Mouse (Mus musculus) limb, embryonic 14.5 days (tissue): ENCODE measurements around the gene Hoxa6. TPM values are rescaled to one million over a fixed set of nuclear protein-coding genes. Genes with fewer than 3 reads are reported as not detected.

Experiments used
- ATAC-seq: fragments of 200-750 bp; cut with Nextera tagmentation; 2 replicates; pipeline ENCODE4 v1.8.0; 2017; ENCODE audit warnings: low read depth, moderate number of reproducible peaks, moderate TSS enrichment; ENCODE audit not compliant: low FRiP score
- DNase-seq: peaks from one replicate; pipeline ENCODE4 v3.0.0-alpha.2; 2015; ENCODE audit warnings: low spot score
- H3K27ac ChIP-seq: fragments of 300-500 bp; sonication (generic); replicated peaks from 2 replicates; pipeline ENCODE4 v1.5.1; 2014; ENCODE audit warnings: low read depth, mild to moderate bottlenecking, low read length, moderate library complexity, mixed read lengths
- H3K27me3 ChIP-seq: fragments of 300-500 bp; sonication (generic); 2 replicates; pipeline ENCODE4 v1.6.1; 2014; ENCODE audit warnings: low read length, mixed read lengths; ENCODE audit not compliant: control insufficient read depth, insufficient read depth
- H3K36me3 ChIP-seq: fragments of 300-500 bp; sonication (generic); 2 replicates; pipeline ENCODE4 v1.6.1; 2014; ENCODE audit warnings: mild to moderate bottlenecking, low read length, moderate library complexity, mixed read lengths; ENCODE audit not compliant: control insufficient read depth, insufficient read depth
- H3K4me1 ChIP-seq: fragments of 300-500 bp; sonication (generic); 2 replicates; pipeline ENCODE4 v1.6.1; 2014; ENCODE audit warnings: antibody characterized with exemption, low read length, mixed read lengths; ENCODE audit not compliant: control insufficient read depth, insufficient read depth
- H3K4me2 ChIP-seq: fragments of 300-500 bp; sonication (generic); replicated peaks from 2 replicates; pipeline ENCODE4 v1.6.1; 2014; ENCODE audit warnings: low read depth, mild to moderate bottlenecking, low read length, moderate library complexity; ENCODE audit not compliant: severe bottlenecking
- H3K4me3 ChIP-seq: fragments of 300-500 bp; sonication (generic); replicated peaks from 2 replicates; pipeline ENCODE4 v1.5.1; 2014; ENCODE audit warnings: low read length
- H3K9ac ChIP-seq: fragments of 300-500 bp; sonication (generic); 2 replicates; pipeline ENCODE4 v1.6.1; 2014; ENCODE audit warnings: mild to moderate bottlenecking, low read depth, low read length, moderate library complexity; ENCODE audit not compliant: severe bottlenecking
- H3K9me3 ChIP-seq: fragments of 300-500 bp; sonication (generic); 2 replicates; pipeline ENCODE4 v1.6.1; 2016; ENCODE audit warnings: low read length; ENCODE audit not compliant: control insufficient read depth
- POLR2A ChIP-seq: fragments of 200-500 bp; IDR thresholded peaks from 2 replicates; pipeline ENCODE4 v1.8.0; 2012; ENCODE audit warnings: inconsistent platforms, mild to moderate bottlenecking, moderate library complexity, borderline replicate concordance; ENCODE audit not compliant: insufficient read depth, insufficient read length; ENCODE audit errors: extremely low read depth
- WGBS: fragments of 180-500 bp; shearing (Covaris S2); extraction: QIAGEN DNeasy Blood & Tissue Kit; methylation state at CpG from one replicate; pipeline ENCODE4 v1.1.7; 2014; 5-methylcytosine and 5-hydroxymethylcytosine counted together
- polyA plus RNA-seq, 2 experiments: library from polyadenylated mRNA; depleted of rRNA in 1 of 2; stranded (reverse) in 1 of 2; unstranded in 1 of 2; fragments of >200 nt; fragmentation: Nextera tagmentation in 1 of 2; extraction: Ambion mirVana in 1 of 2; gene quantifications; 2 replicates each; pipeline versions ENCODE4 v1.2.1 to v1.2.3; 2012 to 2014

The Hoxa6 gene
- polyA plus RNA-seq, 2 experiments: 0.66 to 3.9 TPM

DNA sequence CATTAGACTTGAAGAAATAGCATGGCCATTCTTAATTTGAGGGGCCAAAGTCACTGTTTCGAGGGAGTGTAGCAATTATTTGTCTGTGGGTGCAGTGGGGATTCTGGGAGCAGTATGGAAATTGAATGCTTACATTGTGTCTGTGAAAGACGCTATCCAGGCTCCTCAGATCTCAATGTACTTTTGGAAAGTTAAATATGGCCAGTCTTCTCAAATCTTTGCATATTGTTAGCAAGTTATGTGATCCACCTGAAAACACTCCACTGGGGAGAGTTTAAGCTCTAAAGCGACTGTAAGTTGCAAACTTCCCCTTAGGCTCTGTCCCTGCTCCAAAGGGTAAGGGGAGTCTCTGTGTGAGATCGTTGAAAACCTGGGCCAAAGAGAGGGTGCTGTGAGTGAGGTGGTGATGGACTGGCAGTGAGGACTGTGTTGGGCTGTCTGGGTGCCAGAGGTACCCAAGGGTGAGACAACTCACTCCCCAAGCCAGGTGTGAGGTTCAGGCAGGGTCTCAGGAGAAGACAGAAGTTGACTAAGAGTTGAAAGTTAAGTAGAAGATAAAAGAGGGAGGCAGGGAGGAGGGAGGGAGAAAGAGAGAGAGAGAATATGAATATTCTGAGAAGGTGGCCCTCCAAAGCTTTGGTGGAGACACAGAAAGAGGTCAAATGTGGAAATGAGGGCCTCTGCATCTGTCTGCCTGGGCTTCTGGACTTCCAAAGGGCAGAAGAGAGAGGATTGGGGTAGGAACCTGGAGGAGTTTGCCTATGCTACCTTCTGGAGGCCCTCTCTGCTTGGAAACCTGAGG, 1.4 kb downstream of the Hoxa6 start:
- peaks cover 35% of the 10 kb centered on the region for H3K36me3 ChIP-seq
- no peak overlapping the region for H3K9ac ChIP-seq
- H3K9me3 ChIP-seq: no peaks in the 10 kb centered on the region
- WGBS: 34% methylated on average over 4 of the region's 4 CpGs
- H3K4me2 ChIP-seq: peak overlapping the region; percentile 91
- DNase-seq: no peak
- no peak overlapping the region for H3K27ac ChIP-seq
- no peak for ATAC-seq
- TF ChIP-seq POLR2A: no peak
- H3K4me1 ChIP-seq: peaks cover 64% of the 10 kb centered on the region
- H3K27me3 ChIP-seq: peaks cover 35% of the 10 kb centered on the region; the same call in 1 of the 2 replicates
- H3K4me3 ChIP-seq: no peak overlapping the region

DNA sequence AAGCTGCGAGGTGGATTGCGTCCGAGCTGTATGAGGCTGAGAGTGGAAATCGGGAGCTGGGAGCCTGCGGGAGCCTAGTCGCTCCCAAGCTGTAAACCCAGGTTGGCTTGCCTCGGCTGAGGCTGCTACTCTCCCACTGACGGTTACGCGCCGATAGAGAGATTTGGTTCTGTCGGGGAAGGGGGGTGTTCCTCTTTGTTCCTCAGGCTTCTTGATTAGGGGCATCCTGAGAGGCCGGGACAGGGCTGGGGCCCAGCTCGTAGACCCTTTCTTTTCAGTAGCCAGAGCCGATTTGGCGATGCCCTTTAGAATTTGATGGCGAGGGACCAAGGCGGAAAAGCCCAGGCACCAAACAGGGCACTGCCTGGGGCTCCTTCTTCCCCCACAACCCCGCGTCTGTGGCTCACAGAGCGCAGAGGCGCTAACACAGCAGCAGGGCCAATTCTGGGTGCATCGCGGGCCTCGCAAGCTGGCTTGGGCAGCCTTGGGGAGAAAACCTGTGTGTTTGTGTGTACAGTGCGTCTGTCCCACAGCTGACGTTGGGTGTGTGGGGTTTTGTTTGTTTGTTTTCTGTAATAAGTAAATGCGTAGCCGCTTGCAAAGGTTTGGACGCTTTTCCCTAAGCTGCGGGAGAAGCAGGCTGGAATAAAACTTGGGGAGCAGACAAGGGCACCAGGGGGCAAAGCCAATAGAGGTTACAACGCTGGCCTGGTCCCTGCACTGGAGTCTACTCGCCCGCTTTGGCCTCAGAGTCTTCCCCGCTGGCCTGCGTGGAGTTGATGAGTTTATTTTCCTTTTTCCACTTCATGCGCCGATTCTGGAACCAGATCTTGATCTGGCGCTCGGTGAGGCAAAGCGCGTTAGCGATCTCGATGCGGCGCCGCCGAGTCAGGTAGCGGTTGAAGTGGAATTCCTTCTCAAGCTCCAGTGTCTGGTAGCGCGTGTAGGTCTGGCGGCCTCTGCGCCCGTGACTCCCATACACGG, 2.6 kb downstream of the Hoxa6 start:
- H3K4me1 ChIP-seq: peaks cover 57% of the 10 kb centered on the region
- H3K27me3 ChIP-seq: peaks cover 30% of the 10 kb centered on the region; the same call in 1 of the 2 replicates
- DNase-seq (no peak), ATAC-seq (no peak)
- 21% methylated on average over 51 of the region's 55 CpGs for WGBS
- no peak for TF ChIP-seq POLR2A
- H3K27ac ChIP-seq: 0 out of 2 replicates have a peak overlapping the region, but pooled peaks have one; percentile 38
- H3K4me2 ChIP-seq: peak overlapping the region; percentile 91
- no peaks in the 10 kb centered on the region for H3K9me3 ChIP-seq
- H3K4me3 ChIP-seq: peak overlapping the region; percentile 10
- H3K9ac ChIP-seq: peak overlapping the region; percentile 25; the same call in 1 of the 2 replicates
- peaks cover 39% of the 10 kb centered on the region for H3K36me3 ChIP-seq

DNA sequence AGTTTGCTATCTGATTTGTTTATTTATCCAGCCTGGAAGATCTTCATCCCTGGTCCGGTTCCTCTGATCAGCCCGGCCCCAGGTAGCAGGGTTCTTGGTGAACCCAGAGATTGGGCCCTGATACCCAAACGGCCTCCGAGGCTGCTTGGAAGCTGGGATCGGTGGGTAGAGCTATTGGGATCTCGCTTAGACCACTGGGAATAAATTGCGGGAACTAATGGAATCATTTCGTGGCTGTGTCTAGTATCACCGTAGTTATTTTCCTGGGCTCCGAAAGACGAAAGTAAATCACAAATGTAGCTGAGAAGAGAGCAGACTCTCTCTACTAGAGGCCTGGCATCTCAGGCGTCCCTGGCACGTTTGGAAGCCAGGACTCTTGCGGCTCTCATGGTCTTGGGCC, 3.3 kb downstream of the Hoxa6 start:
- 0 out of 2 replicates have a peak overlapping the region, but pooled peaks have one; percentile 38 for H3K27ac ChIP-seq
- WGBS: 26% methylated on average over 14 of the region's 14 CpGs
- 0 out of 2 replicates have a peak overlapping the region, but pooled peaks have one; percentile 25 for H3K9ac ChIP-seq
- no peaks in the 10 kb centered on the region for H3K9me3 ChIP-seq
- peaks cover 59% of the 10 kb centered on the region for H3K4me1 ChIP-seq
- peaks cover 39% of the 10 kb centered on the region for H3K36me3 ChIP-seq
- peak overlapping the region; percentile 46 for H3K4me3 ChIP-seq
- TF ChIP-seq POLR2A: no peak
- ATAC-seq (no peak), DNase-seq (no peak)
- H3K27me3 ChIP-seq: peaks cover 29% of the 10 kb centered on the region
- peak overlapping the region; percentile 91 for H3K4me2 ChIP-seq

DNA sequence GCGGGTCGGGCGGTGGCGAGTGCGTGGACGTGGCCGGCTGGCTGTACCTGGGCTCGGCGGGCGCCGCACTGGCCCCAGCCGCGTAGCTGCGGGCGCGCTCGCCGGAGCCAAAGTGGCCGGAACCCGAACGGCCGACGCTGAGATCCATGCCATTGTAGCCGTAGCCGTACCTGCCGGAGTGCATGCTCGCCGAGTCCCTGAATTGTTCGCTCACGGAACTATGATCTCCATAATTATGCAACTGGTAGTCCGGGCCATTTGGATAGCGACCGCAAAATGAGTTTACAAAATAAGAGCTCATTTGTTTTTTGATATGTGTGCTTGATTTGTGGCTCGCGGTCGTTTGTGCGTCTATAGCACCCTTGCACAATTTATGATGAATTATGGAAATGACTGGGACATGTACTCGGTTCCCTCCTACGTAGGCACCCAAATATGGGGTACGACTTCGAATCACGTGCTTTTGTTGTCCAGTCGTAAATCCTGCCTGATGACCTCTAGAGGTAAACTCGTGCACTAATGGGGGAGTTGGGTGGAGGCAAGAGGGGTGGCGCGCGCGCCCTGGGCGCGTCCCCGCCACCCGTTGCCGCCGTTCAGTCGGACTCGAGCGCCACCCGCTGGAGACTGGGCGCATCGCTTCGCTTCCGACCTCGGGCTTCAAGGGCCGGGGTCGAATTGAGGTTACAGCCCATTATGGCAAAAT, 4.3 kb downstream of the Hoxa6 start, which contains the start of gene Hoxa5:
Gene Hoxa5 (minus strand): TSS at position 538 of the 703 bp plus-strand sequence.
- H3K27me3 ChIP-seq: peaks cover 33% of the 10 kb centered on the region
- H3K4me1 ChIP-seq: peaks cover 52% of the 10 kb centered on the region
- 0 out of 2 replicates have a peak within 1 kb of the TSS, but pooled peaks have one; percentile 38 for H3K27ac ChIP-seq
- peak within 1 kb of the TSS; percentile 46 for H3K4me3 ChIP-seq
- peak within 1 kb of the TSS; percentile 91 for H3K4me2 ChIP-seq
- peak within 1 kb of the TSS; percentile 56 for H3K9ac ChIP-seq
- TF ChIP-seq POLR2A: no peak
- H3K36me3 ChIP-seq: peaks cover 39% of the 10 kb centered on the region
- no peaks in the 10 kb centered on the region for H3K9me3 ChIP-seq
- 4% methylated on average over 65 of the region's 65 CpGs for WGBS
- ATAC-seq: 0 out of 2 replicates have a peak, but pooled peaks have one; percentile 23
- DNase-seq: peak; percentile 74
